Mouse (Mus musculus) ES-E14 (cell line): ENCODE measurements around the gene Gm45208. TPM values are rescaled to one million over a fixed set of nuclear protein-coding genes. Genes with fewer than 3 reads are reported as not detected.

Experiments used
- DNase-seq: peaks from one replicate; pipeline ENCODE4 v3.0.0-alpha.2; 2013; ENCODE audit warnings: low read depth, low spot score
- H3K27ac ChIP-seq: 2 replicates; pipeline ENCODE4 v1.5.1; 2012; ENCODE audit warnings: low read depth, mild to moderate bottlenecking, low read length, moderate library complexity, mixed read lengths; ENCODE audit not compliant: poor library complexity, insufficient read depth, severe bottlenecking
- H3K36me3 ChIP-seq: 2 replicates; pipeline ENCODE4 v1.6.1; 2012; ENCODE audit warnings: mild to moderate bottlenecking, low read length, moderate library complexity, mixed read lengths; ENCODE audit not compliant: control insufficient read depth, poor library complexity, insufficient read depth, severe bottlenecking
- H3K4me1 ChIP-seq, 2 experiments: fragments of 150-350 bp in 1 of 2; sonication (generic) in 1 of 2; 2 replicates each; pipeline ENCODE4 v1.6.1; 2012; ENCODE audit warnings: low read length in 2 of 2, mild to moderate bottlenecking in 1 of 2, mixed read lengths in 1 of 2; ENCODE audit not compliant: control insufficient read depth in 2 of 2, insufficient read depth in 2 of 2, poor library complexity in 1 of 2
- H3K4me3 ChIP-seq, 2 experiments: fragments of 150-350 bp in 1 of 2; sonication (generic) in 1 of 2; 2 replicates each; pipeline ENCODE4 v1.5.1; 2012; ENCODE audit warnings: low read length in 2 of 2, low read depth in 1 of 2, mild to moderate bottlenecking in 1 of 2, mixed read lengths in 1 of 2; ENCODE audit not compliant: insufficient read depth in 1 of 2, poor library complexity in 1 of 2, severe bottlenecking in 1 of 2
- H3K9ac ChIP-seq: 2 replicates; pipeline ENCODE4 v1.6.1; 2012; ENCODE audit warnings: low read depth, mild to moderate bottlenecking, low read length, mixed read lengths; ENCODE audit not compliant: poor library complexity, insufficient read depth, severe bottlenecking
- H3K9me3 ChIP-seq: fragments of 150-350 bp; sonication (generic); 2 replicates; pipeline ENCODE4 v1.6.1; 2012; ENCODE audit warnings: low read depth, mild to moderate bottlenecking, low read length; ENCODE audit not compliant: control insufficient read depth, insufficient read depth
- CHD2 ChIP-seq: IDR thresholded peaks from 2 replicates; pipeline ENCODE4 v1.6.1; 2014; ENCODE audit warnings: mild to moderate bottlenecking, low read depth, low read length, inconsistent platforms
- HCFC1 ChIP-seq: IDR thresholded peaks from 2 replicates; pipeline ENCODE4 v1.6.1; 2012; ENCODE audit warnings: low read length, inconsistent platforms, borderline replicate concordance; ENCODE audit not compliant: insufficient read depth
- MAFK ChIP-seq: IDR thresholded peaks from 2 replicates; pipeline ENCODE4 v1.6.1; 2014; ENCODE audit warnings: mild to moderate bottlenecking, low read depth, low read length, inconsistent platforms; ENCODE audit not compliant: insufficient read depth
- ZC3H11A ChIP-seq: IDR thresholded peaks from 2 replicates; pipeline ENCODE4 v1.6.1; 2012; ENCODE audit warnings: low read depth, mild to moderate bottlenecking, inconsistent platforms, low read length, borderline replicate concordance
- ZNF384 ChIP-seq: IDR thresholded peaks from 2 replicates; pipeline ENCODE4 v1.6.1; 2012; ENCODE audit warnings: low read depth, low read length, inconsistent platforms
- in situ Hi-C, 2 experiments: fragments of 600-800 bp; cut with MboI; formaldehyde crosslinking; loops; one replicate each; pipeline ENCODE4 v1.15.1; 2025; ENCODE audit warnings: low sequenced_read_pairs in 2 of 2, inconsistent platforms in 1 of 2; ENCODE audit not compliant: unreplicated experiment in 2 of 2
- total RNA-seq: library from RNA; depleted of rRNA; stranded (reverse); fragments of 300-350 nt; gene quantifications from 2 replicates; pipeline ENCODE4 v1.2.3, GENCODE M21; 2012

Gm45208 gene
- total RNA-seq, 1 experiment, result not detected

GRCm38 (mm10) chrX:7722691-7723090 lies 646 bp downstream of the Gm45208 start:
- peaks cover 0 to 8% of the 10 kb centered on the region in 2 experiments; a peak in 2 of 4 replicates for H3K4me1 ChIP-seq
- H3K9ac ChIP-seq, result peak overlapping the region; percentile 90
- peaks cover 25% of the 10 kb centered on the region for H3K36me3 ChIP-seq
- peak; percentile 69 for DNase-seq
- H3K27ac ChIP-seq, result peak overlapping the region; percentile 98
- in situ Hi-C loops, result no loop called here
- peak overlapping the region; percentile 68 to 99 for H3K4me3 ChIP-seq
- H3K9me3 ChIP-seq, result no peaks in the 10 kb centered on the region
- TF ChIP-seq MAFK (no peak), ZNF384 (no peak), HCFC1 (no peak), CHD2 (no peak), ZC3H11A (no peak)

GRCm38 (mm10) chrX:7724135-7724534 lies 2.1 kb downstream of the Gm45208 start:
- Histone ChIP-seq H3K27ac (peak overlapping the region; percentile 98; the same call in 1 of the 2 replicates), H3K9ac (peak overlapping the region; percentile 44; the same call in 1 of the 2 replicates), H3K9me3 (no peaks in the 10 kb centered on the region), H3K36me3 (peaks cover 26% of the 10 kb centered on the region), H3K4me1 (peaks cover 0 to 8% of the 10 kb centered on the region in 2 experiments; a peak in 2 of 4 replicates), H3K4me3 (peak overlapping the region in 1 of 2 experiments; percentile 68; a peak in 2 of 4 replicates)
- in situ Hi-C loops, result no loop called here
- TF ChIP-seq ZC3H11A, result no peak
- TF ChIP-seq CHD2, result no peak
- TF ChIP-seq MAFK, result no peak
- no peak for TF ChIP-seq ZNF384
- TF ChIP-seq HCFC1, result no peak
- no peak for DNase-seq

- TF ChIP-seq ZC3H11A (no peak), HCFC1 (no peak), MAFK (no peak), CHD2 (no peak), ZNF384 (no peak)
- H3K4me1 ChIP-seq, result peaks cover 0 to 10% of the 10 kb centered on the region in 2 experiments; a peak in 2 of 4 replicates
- H3K27ac ChIP-seq, result peak overlapping the region; percentile 57; the same call in 1 of the 2 replicates
- H3K4me3 ChIP-seq, result peak overlapping the region in 1 of 2 experiments; percentile 27; a peak in 1 of 4 replicates
- peak overlapping the region; percentile 64; the same call in 1 of the 2 replicates for H3K9ac ChIP-seq
- H3K36me3 ChIP-seq, result peaks cover 26% of the 10 kb centered on the region
- DNase-seq, result no peak
- in situ Hi-C loops, result no loop called here
- H3K9me3 ChIP-seq, result no peaks in the 10 kb centered on the region
These were observed 3.8 kb downstream of the Gm45208 start for GRCm38 (mm10) chrX:7725841-7726240.

- in situ Hi-C loops, result no loop called here
- no peak overlapping the region for H3K27ac ChIP-seq
- peaks cover 0 to 10% of the 10 kb centered on the region in 2 experiments; a peak in 1 of 4 replicates for H3K4me1 ChIP-seq
- no peaks in the 10 kb centered on the region for H3K9me3 ChIP-seq
- no peak overlapping the region for H3K4me3 ChIP-seq
- peaks cover 26% of the 10 kb centered on the region for H3K36me3 ChIP-seq
- no peak for DNase-seq
- no peak for TF ChIP-seq ZC3H11A
- no peak for TF ChIP-seq ZNF384
- no peak for TF ChIP-seq HCFC1
- no peak for TF ChIP-seq CHD2
- TF ChIP-seq MAFK, result no peak
- no peak overlapping the region for H3K9ac ChIP-seq
These were observed 5.1 kb downstream of the Gm45208 start for GRCm38 (mm10) chrX:7727176-7727575.

GRCm38 (mm10) chrX:7728215-7728921 lies 6.3 kb downstream of the Gm45208 start, which contains the start of gene Praf2:
Gene Praf2 (plus strand): TSS chrX:7728439.
- Histone ChIP-seq H3K4me1 (peaks cover 0 to 10% of the 10 kb centered on the region in 2 experiments; a peak in 1 of 4 replicates), H3K4me3 (peak within 1 kb of the TSS; percentile 72 to 81), H3K9me3 (no peaks in the 10 kb centered on the region), H3K27ac (peak within 1 kb of the TSS; percentile 53), H3K9ac (peak within 1 kb of the TSS; percentile 82), H3K36me3 (peaks cover 26% of the 10 kb centered on the region)
- DNase-seq, result peak; percentile 69
- in situ Hi-C loops, result no loop called here
- TF ChIP-seq HCFC1 (peak; percentile 88), ZNF384 (no peak)
